Mouse (Mus musculus): ENCODE measurements around the gene Syngr2.

Gene Syngr2

GRCm38 (mm10) chr11:117863174-117863856, 53.8 kb downstream of the Syngr2 start:
- DNase-seq (ENCODE audit: low spot score in 2 of 2), result no peak
